Mouse (Mus musculus) heart, adult 2 months (tissue): ENCODE measurements around the gene A930009A15Rik.

ENCODE experiments used
- CTCF ChIP-seq: fragments of 200-600 bp; IDR thresholded peaks from 2 replicates; pipeline ENCODE4 v1.8.1; 2022; ENCODE audit warnings: antibody characterized with exemption, mild to moderate bottlenecking, moderate library complexity
- EP300 ChIP-seq: fragments of 200-500 bp; IDR thresholded peaks from 2 replicates; pipeline ENCODE4 v1.6.1; 2011; ENCODE audit warnings: low read depth, low read length, control low read depth; ENCODE audit not compliant: insufficient read depth
- POLR2A ChIP-seq: fragments of 200-500 bp; IDR thresholded peaks from 2 replicates; pipeline ENCODE4 v1.6.1; 2011; ENCODE audit warnings: mild to moderate bottlenecking, low read depth, low read length, control low read depth; ENCODE audit not compliant: insufficient read depth

GRCm38 (mm10) chr10:115586246-115587231 is 16.8 kb downstream of the A930009A15Rik start:
- TF ChIP-seq CTCF (no peak), POLR2A (no peak), EP300 (no peak)
